Mouse (Mus musculus) bone marrow, adult 2 months (tissue): ENCODE measurements at regions not wholly inside any gene's neighbourhood (a gene's known extent, or its start where the extent isn't known, plus 50 kb on each side); places are given as distances from the start of the nearest gene placed in this dataset.

Experiments used
- CTCF ChIP-seq: fragments of 200-500 bp; IDR thresholded peaks from 2 replicates; pipeline ENCODE4 v1.5.1; 2011; ENCODE audit warnings: low read length, control low read depth; ENCODE audit not compliant: control insufficient read depth, insufficient read depth
- POLR2A ChIP-seq: fragments of 200-500 bp; IDR thresholded peaks from 2 replicates; pipeline ENCODE4 v1.6.1; 2011; ENCODE audit warnings: low read depth, mild to moderate bottlenecking, control low read depth, low read length, borderline replicate concordance; ENCODE audit not compliant: control insufficient read depth

DNA sequence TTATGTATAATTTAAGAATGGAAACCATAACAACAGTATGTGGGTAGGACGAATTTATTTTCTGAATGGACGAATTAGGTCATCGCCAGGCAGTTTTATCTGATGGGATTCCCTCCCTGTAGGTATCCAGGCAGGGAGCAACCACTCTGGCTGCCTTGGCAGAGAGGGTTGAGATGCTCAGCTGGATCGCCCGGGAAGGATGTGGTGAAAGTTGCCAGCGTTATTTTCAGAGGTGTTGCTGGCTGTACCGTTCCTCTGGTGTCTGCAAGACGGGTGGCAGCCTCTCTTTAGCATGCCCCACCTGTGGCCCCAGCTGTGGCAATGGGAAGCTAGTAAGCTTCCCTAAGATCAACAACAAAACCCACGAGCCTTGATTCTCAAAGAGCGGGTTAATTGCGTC lies 105.9 kb downstream of the Zfp281 start:
- no peak for TF ChIP-seq CTCF
- no peak for TF ChIP-seq POLR2A
